Mouse (Mus musculus) heart, embryonic 14.5 days (tissue): ENCODE measurements around the gene Slc6a2. TPM values are rescaled to one million over a fixed set of nuclear protein-coding genes. Genes with fewer than 3 reads are reported as not detected.

Source experiments
- ATAC-seq: fragments of 200-750 bp; cut with Nextera tagmentation; 2 replicates; pipeline ENCODE4 v1.8.0; 2017; ENCODE audit warnings: low read depth, moderate TSS enrichment; ENCODE audit not compliant: insufficient number of reproducible peaks, insufficient read depth, low FRiP score
- H3K27ac ChIP-seq, 2 experiments: fragments of 200-500 bp in 1 of 2; fragments of 300-500 bp in 1 of 2; sonication (generic) in 1 of 2; replicated peaks in 1 of 2; 2 replicates each; pipeline ENCODE4 v1.5.1; 2012 to 2014; ENCODE audit warnings: low read depth in 2 of 2, low read length in 2 of 2, control low read depth in 1 of 2, mild to moderate bottlenecking in 1 of 2, mixed read lengths in 1 of 2; ENCODE audit not compliant: control insufficient read depth in 1 of 2, insufficient read depth in 1 of 2
- H3K27me3 ChIP-seq: fragments of 300-500 bp; sonication (generic); 2 replicates; pipeline ENCODE4 v1.6.1; 2014; ENCODE audit warnings: mild to moderate bottlenecking, low read length, control low read depth; ENCODE audit not compliant: control insufficient read depth, insufficient read depth
- H3K36me3 ChIP-seq: fragments of 300-500 bp; sonication (generic); 2 replicates; pipeline ENCODE4 v1.6.1; 2014; ENCODE audit warnings: mild to moderate bottlenecking, control low read depth, low read length, mixed read lengths; ENCODE audit not compliant: control insufficient read depth, insufficient read depth
- H3K4me1 ChIP-seq, 2 experiments: fragments of 200-500 bp in 1 of 2; fragments of 300-500 bp in 1 of 2; sonication (generic) in 1 of 2; 2 replicates each; pipeline ENCODE4 v1.6.1; 2012 to 2014; ENCODE audit warnings: low read length in 2 of 2, control low read depth in 1 of 2, mixed read lengths in 1 of 2; ENCODE audit not compliant: control insufficient read depth in 2 of 2, insufficient read depth in 2 of 2
- H3K4me2 ChIP-seq: fragments of 300-500 bp; sonication (generic); 2 replicates; pipeline ENCODE4 v1.6.1; 2014; ENCODE audit warnings: mild to moderate bottlenecking, low read length
- H3K4me3 ChIP-seq, 2 experiments: fragments of 200-500 bp in 1 of 2; fragments of 300-500 bp in 1 of 2; sonication (generic) in 1 of 2; 2 replicates each; pipeline ENCODE4 v1.5.1; 2012 to 2014; ENCODE audit warnings: low read length in 2 of 2, mild to moderate bottlenecking in 2 of 2, control low read depth in 1 of 2, low read depth in 1 of 2, moderate library complexity in 1 of 2; ENCODE audit not compliant: control insufficient read depth in 1 of 2, insufficient read depth in 1 of 2
- H3K9ac ChIP-seq: fragments of 300-500 bp; sonication (generic); 2 replicates; pipeline ENCODE4 v1.6.1; 2014; ENCODE audit warnings: mild to moderate bottlenecking, low read length
- H3K9me3 ChIP-seq: fragments of 300-500 bp; sonication (generic); 2 replicates; pipeline ENCODE4 v1.6.1; 2016; ENCODE audit warnings: low read length, control low read depth; ENCODE audit not compliant: control insufficient read depth
- WGBS: fragments of 180-500 bp; shearing (Covaris S2); extraction: QIAGEN DNeasy Blood & Tissue Kit; methylation state at CpG from one replicate; pipeline ENCODE4 v1.1.7; 2014; 5-methylcytosine and 5-hydroxymethylcytosine counted together
- polyA plus RNA-seq: library from polyadenylated mRNA; unstranded; fragments of >200 nt; fragmentation: Nextera tagmentation; extraction: Ambion mirVana; gene quantifications from 2 replicates; pipeline ENCODE4 v1.2.1, GENCODE M21; 2014

Gene Slc6a2
- polyA plus RNA-seq, 1 experiment from 2014 or later: not detected

- Histone ChIP-seq H3K27me3 (no peaks in the 10 kb centered on the region), H3K9ac (no peak overlapping the region), H3K4me1 (no peaks in the 10 kb centered on the region), H3K4me2 (no peak overlapping the region), H3K36me3 (no peaks in the 10 kb centered on the region), H3K27ac (no peak overlapping the region), H3K4me3 (no peak overlapping the region), H3K9me3 (no peaks in the 10 kb centered on the region)
- WGBS: 70% methylated on average over 12 of the region's 12 CpGs
- no peak for ATAC-seq
Observed at GRCm38 (mm10) chr8:92950639-92951371, 9.1 kb upstream of the Slc6a2 start.

- Histone ChIP-seq H3K9me3 (no peaks in the 10 kb centered on the region), H3K27ac (no peak overlapping the region), H3K4me3 (no peak overlapping the region), H3K27me3 (peaks cover 10% of the 10 kb centered on the region), H3K4me1 (no peaks in the 10 kb centered on the region), H3K36me3 (no peaks in the 10 kb centered on the region), H3K4me2 (no peak overlapping the region), H3K9ac (no peak overlapping the region)
- no peak for ATAC-seq
- 78% methylated on average over 5 of the region's 5 CpGs for WGBS
Observed at GRCm38 (mm10) chr8:92954044-92954443, 5.8 kb upstream of the Slc6a2 start.

- WGBS: under 1% methylated on average over 38 of the region's 42 CpGs
- H3K9ac ChIP-seq: peak overlapping the region; percentile 56; the same call in 1 of the 2 replicates
- peaks cover 56% of the 10 kb centered on the region for H3K27me3 ChIP-seq
- H3K9me3 ChIP-seq: no peaks in the 10 kb centered on the region
- peak overlapping the region; percentile 78 for H3K4me2 ChIP-seq
- H3K27ac ChIP-seq: no peak overlapping the region
- ATAC-seq: no peak; the same call in 1 of the 2 replicates
- peak overlapping the region; percentile 41 to 43 for H3K4me3 ChIP-seq
- H3K36me3 ChIP-seq: no peaks in the 10 kb centered on the region
- H3K4me1 ChIP-seq: peaks cover 0 to 7% of the 10 kb centered on the region in 2 experiments; a peak in 3 of 4 replicates
Observed at GRCm38 (mm10) chr8:92960451-92960911, 602 bp downstream of the Slc6a2 start.

GRCm38 (mm10) chr8:92961088-92961487 is 1.2 kb downstream of the Slc6a2 start:
- no peak overlapping the region for H3K27ac ChIP-seq
- ATAC-seq: no peak
- peak overlapping the region in 1 of 2 experiments; percentile 43; a peak in 2 of 4 replicates for H3K4me3 ChIP-seq
- peak overlapping the region; percentile 78 for H3K4me2 ChIP-seq
- no peaks in the 10 kb centered on the region for H3K9me3 ChIP-seq
- H3K27me3 ChIP-seq: peaks cover 56% of the 10 kb centered on the region
- peaks cover 0 to 7% of the 10 kb centered on the region in 2 experiments; a peak in 3 of 4 replicates for H3K4me1 ChIP-seq
- no peaks in the 10 kb centered on the region for H3K36me3 ChIP-seq
- H3K9ac ChIP-seq: no peak overlapping the region
- 2% methylated on average over 25 of the region's 25 CpGs for WGBS

- no peak for ATAC-seq
- H3K4me1 ChIP-seq: peaks cover 0 to 7% of the 10 kb centered on the region in 2 experiments; a peak in 3 of 4 replicates
- H3K9me3 ChIP-seq: no peaks in the 10 kb centered on the region
- H3K27me3 ChIP-seq: peaks cover 41% of the 10 kb centered on the region
- H3K9ac ChIP-seq: no peak overlapping the region
- WGBS: 67% methylated on average over 2 of the region's 2 CpGs
- H3K36me3 ChIP-seq: no peaks in the 10 kb centered on the region
- H3K4me2 ChIP-seq: no peak overlapping the region
- H3K4me3 ChIP-seq: no peak overlapping the region
- no peak overlapping the region for H3K27ac ChIP-seq
Observed at GRCm38 (mm10) chr8:92964556-92964955, 4.7 kb downstream of the Slc6a2 start.

- WGBS: 32% methylated on average over 5 of the region's 5 CpGs
- Histone ChIP-seq H3K27me3 (no peaks in the 10 kb centered on the region), H3K27ac (no peak overlapping the region), H3K9me3 (no peaks in the 10 kb centered on the region), H3K4me1 (peaks cover 9% of the 10 kb centered on the region in 2 experiments; a peak in 2 of 4 replicates), H3K4me2 (no peak overlapping the region), H3K36me3 (no peaks in the 10 kb centered on the region), H3K9ac (no peak overlapping the region), H3K4me3 (no peak overlapping the region)
- ATAC-seq: peak; percentile 88
Observed at GRCm38 (mm10) chr8:92972949-92973348, 13.1 kb downstream of the Slc6a2 start.

GRCm38 (mm10) chr8:92976656-92977055 is 16.8 kb downstream of the Slc6a2 start:
- H3K9ac ChIP-seq: no peak overlapping the region
- 0 out of 2 replicates have a peak, but pooled peaks cover 2% of the 10 kb centered on the region for H3K27me3 ChIP-seq
- no peak for ATAC-seq
- H3K4me1 ChIP-seq: peaks cover 9% of the 10 kb centered on the region in 2 experiments; a peak in 2 of 4 replicates
- no peaks in the 10 kb centered on the region for H3K9me3 ChIP-seq
- no peak overlapping the region for H3K4me3 ChIP-seq
- H3K27ac ChIP-seq: no peak overlapping the region
- H3K4me2 ChIP-seq: no peak overlapping the region
- H3K36me3 ChIP-seq: no peaks in the 10 kb centered on the region
- WGBS: 82% methylated on average over 5 of the region's 5 CpGs
